Mouse (Mus musculus) stomach, postnatal 0 days (tissue): ENCODE results near the gene Ggt7. TPM values are rescaled to one million over a fixed set of nuclear protein-coding genes. Genes with fewer than 3 reads are reported as not detected.
A peak's percentile ranks its signal among the peaks of the same experiment; 100 is the strongest.

ENCODE experiments used
- ATAC-seq: fragments of 200-750 bp; cut with Nextera tagmentation; 2 replicates; pipeline ENCODE4 v1.8.0; 2017; ENCODE audit not compliant: low FRiP score, low TSS enrichment
- DNase-seq: peaks from one replicate; pipeline ENCODE4 v3.0.0-alpha.2; 2016; ENCODE audit warnings: low spot score
- H3K27ac ChIP-seq: fragments of 300-500 bp; sonication (generic); replicated peaks from 2 replicates; pipeline ENCODE4 v1.5.1; 2014; ENCODE audit warnings: mild to moderate bottlenecking, control low read depth
- H3K27me3 ChIP-seq: fragments of 300-500 bp; sonication (generic); 2 replicates; pipeline ENCODE4 v1.6.1; 2014; ENCODE audit warnings: low read length; ENCODE audit not compliant: control insufficient read depth, insufficient read depth
- H3K36me3 ChIP-seq: fragments of 300-500 bp; sonication (generic); 2 replicates; pipeline ENCODE4 v1.6.1; 2014; ENCODE audit warnings: low read length, mixed read lengths; ENCODE audit not compliant: control insufficient read depth, insufficient read depth
- H3K4me1 ChIP-seq: fragments of 300-500 bp; sonication (generic); replicated peaks from 2 replicates; pipeline ENCODE4 v1.6.1; 2014; ENCODE audit warnings: antibody characterized with exemption; ENCODE audit not compliant: control insufficient read depth, insufficient read depth
- H3K4me2 ChIP-seq: fragments of 300-500 bp; sonication (generic); replicated peaks from 2 replicates; pipeline ENCODE4 v1.6.1; 2014; ENCODE audit warnings: low read depth, mild to moderate bottlenecking, control low read depth, moderate library complexity
- H3K4me3 ChIP-seq: fragments of 300-500 bp; sonication (generic); 2 replicates; pipeline ENCODE4 v1.5.1; 2014; ENCODE audit warnings: low read depth, low read length, control low read depth
- H3K9ac ChIP-seq: fragments of 300-500 bp; sonication (generic); 2 replicates; pipeline ENCODE4 v1.6.1; 2014; ENCODE audit warnings: mild to moderate bottlenecking, low read length, control low read depth, mixed read lengths
- H3K9me3 ChIP-seq: fragments of 300-500 bp; sonication (generic); 2 replicates; pipeline ENCODE4 v1.6.1; 2016; ENCODE audit warnings: low read length; ENCODE audit not compliant: control insufficient read depth
- CTCF ChIP-seq: IDR thresholded peaks from 2 replicates; pipeline ENCODE4 v1.5.1; 2016; ENCODE audit warnings: antibody characterized with exemption, low read depth, mild to moderate bottlenecking, moderate library complexity
- EP300 ChIP-seq: optimal IDR thresholded peaks from 2 replicates; pipeline ENCODE3; 2016; ENCODE audit warnings: antibody characterized with exemption
- WGBS: fragments of 180-500 bp; shearing (Covaris S2); extraction: QIAGEN DNeasy Blood & Tissue Kit; methylation state at CpG from one replicate; pipeline ENCODE4 v1.1.7; 2014; 5-methylcytosine and 5-hydroxymethylcytosine counted together
- polyA plus RNA-seq: library from polyadenylated mRNA; unstranded; fragments of >200 nt; fragmentation: Nextera tagmentation; extraction: Ambion mirVana; gene quantifications from 2 replicates; pipeline ENCODE4 v1.2.1, GENCODE M21; 2015

Gene Ggt7
- polyA plus RNA-seq, 1 experiment from 2014 or later = 2.6 TPM

GRCm38 (mm10) chr2:155504440-155505355 is 13.3 kb downstream of the Ggt7 start:
- Histone ChIP-seq H3K36me3 (no peaks in the 10 kb centered on the region), H3K4me1 (no peaks in the 10 kb centered on the region), H3K4me3 (no peak overlapping the region), H3K27me3 (no peaks in the 10 kb centered on the region), H3K9ac (no peak overlapping the region), H3K4me2 (no peak overlapping the region), H3K9me3 (no peaks in the 10 kb centered on the region), H3K27ac (no peak overlapping the region)
- ATAC-seq (no peak), DNase-seq (peak; percentile 56)
- no peak for TF ChIP-seq CTCF
- TF ChIP-seq EP300 = no peak
- WGBS = 51% methylated on average over 13 of the region's 13 CpGs

- no peak for ATAC-seq
- Histone ChIP-seq H3K27ac (no peak overlapping the region), H3K4me1 (no peaks in the 10 kb centered on the region), H3K4me2 (no peak overlapping the region), H3K9me3 (no peaks in the 10 kb centered on the region), H3K9ac (no peak overlapping the region), H3K27me3 (no peaks in the 10 kb centered on the region), H3K4me3 (no peak overlapping the region), H3K36me3 (no peaks in the 10 kb centered on the region)
- peak; percentile 11 for DNase-seq
- WGBS = 71% methylated on average over 7 of the region's 7 CpGs
- no peak for TF ChIP-seq EP300
- TF ChIP-seq CTCF = no peak
Measured at GRCm38 (mm10) chr2:155502596-155502995, 15.4 kb downstream of the Ggt7 start.

- 85% methylated on average over 6 of the region's 6 CpGs for WGBS
- H3K9ac ChIP-seq = no peak overlapping the region
- no peaks in the 10 kb centered on the region for H3K4me1 ChIP-seq
- no peak for ATAC-seq
- H3K27ac ChIP-seq = no peak overlapping the region
- no peaks in the 10 kb centered on the region for H3K36me3 ChIP-seq
- TF ChIP-seq EP300 = no peak
- no peak for TF ChIP-seq CTCF
- H3K9me3 ChIP-seq = no peaks in the 10 kb centered on the region
- H3K4me2 ChIP-seq = no peak overlapping the region
- DNase-seq = no peak
- no peak overlapping the region for H3K4me3 ChIP-seq
- no peaks in the 10 kb centered on the region for H3K27me3 ChIP-seq
Measured at GRCm38 (mm10) chr2:155490998-155491397, 27.0 kb downstream of the Ggt7 start.

- TF ChIP-seq EP300 = no peak
- TF ChIP-seq CTCF = peak; percentile 77
- H3K36me3 ChIP-seq = no peaks in the 10 kb centered on the region
- DNase-seq (peak; percentile 75), ATAC-seq (0 out of 2 replicates have a peak, but pooled peaks have one; percentile 38)
- 39% methylated on average over 3 of the region's 3 CpGs for WGBS
- H3K4me3 ChIP-seq = no peak overlapping the region
- no peaks in the 10 kb centered on the region for H3K27me3 ChIP-seq
- H3K4me1 ChIP-seq = no peaks in the 10 kb centered on the region
- no peak overlapping the region for H3K27ac ChIP-seq
- no peak overlapping the region for H3K4me2 ChIP-seq
- no peak overlapping the region for H3K9ac ChIP-seq
- H3K9me3 ChIP-seq = no peaks in the 10 kb centered on the region
Measured at GRCm38 (mm10) chr2:155482021-155482420, 36.0 kb downstream of the Ggt7 start.

GRCm38 (mm10) chr2:155473570-155474088 is 44.4 kb downstream of the Ggt7 start, which contains the start of gene Ncoa6:
Gene Ncoa6, minus strand, starts transcription at chr2:155473894.
- H3K9ac ChIP-seq = peak within 1 kb of the TSS; percentile 98

More at GRCm38 (mm10) chr2:155473570-155474088, 44.4 kb downstream of the Ggt7 start, which contains the start of gene Ncoa6:
- under 1% methylated on average over 30 of the region's 72 CpGs for WGBS
- peak within 1 kb of the TSS; percentile 98 for H3K27ac ChIP-seq
- ATAC-seq = peak; percentile 85
- TF ChIP-seq CTCF (0 out of 2 replicates have a peak, but pooled peaks have one; percentile 22), EP300 (no peak)
- H3K36me3 ChIP-seq = no peaks in the 10 kb centered on the region
- H3K4me3 ChIP-seq = peak within 1 kb of the TSS; percentile 85
- peak; percentile 90 for DNase-seq
- peaks cover 3% of the 10 kb centered on the region; the same call in 1 of the 2 replicates for H3K4me1 ChIP-seq
- H3K27me3 ChIP-seq = no peaks in the 10 kb centered on the region
- peak within 1 kb of the TSS; percentile 80 for H3K4me2 ChIP-seq
- H3K9me3 ChIP-seq = no peaks in the 10 kb centered on the region
